Mouse (Mus musculus) heart, embryonic 14.5 days (tissue): Measurements from ENCODE around the gene Ypel4. TPM values are rescaled to one million over a fixed set of nuclear protein-coding genes. Genes with fewer than 3 reads are reported as not detected.

Source experiments
- ATAC-seq: fragments of 200-750 bp; cut with Nextera tagmentation; 2 replicates; pipeline ENCODE4 v1.8.0; 2017; ENCODE audit warnings: low read depth, moderate TSS enrichment; ENCODE audit not compliant: insufficient number of reproducible peaks, insufficient read depth, low FRiP score
- H3K27ac ChIP-seq, 2 experiments: fragments of 200-500 bp in 1 of 2; fragments of 300-500 bp in 1 of 2; sonication (generic) in 1 of 2; replicated peaks in 1 of 2; 2 replicates each; pipeline ENCODE4 v1.5.1; 2012 to 2014; ENCODE audit warnings: low read depth in 2 of 2, low read length in 2 of 2, control low read depth in 1 of 2, mild to moderate bottlenecking in 1 of 2, mixed read lengths in 1 of 2; ENCODE audit not compliant: control insufficient read depth in 1 of 2, insufficient read depth in 1 of 2
- H3K27me3 ChIP-seq: fragments of 300-500 bp; sonication (generic); 2 replicates; pipeline ENCODE4 v1.6.1; 2014; ENCODE audit warnings: mild to moderate bottlenecking, low read length, control low read depth; ENCODE audit not compliant: control insufficient read depth, insufficient read depth
- H3K36me3 ChIP-seq: fragments of 300-500 bp; sonication (generic); 2 replicates; pipeline ENCODE4 v1.6.1; 2014; ENCODE audit warnings: mild to moderate bottlenecking, control low read depth, low read length, mixed read lengths; ENCODE audit not compliant: control insufficient read depth, insufficient read depth
- H3K4me1 ChIP-seq, 2 experiments: fragments of 200-500 bp in 1 of 2; fragments of 300-500 bp in 1 of 2; sonication (generic) in 1 of 2; 2 replicates each; pipeline ENCODE4 v1.6.1; 2012 to 2014; ENCODE audit warnings: low read length in 2 of 2, control low read depth in 1 of 2, mixed read lengths in 1 of 2; ENCODE audit not compliant: control insufficient read depth in 2 of 2, insufficient read depth in 2 of 2
- H3K4me2 ChIP-seq: fragments of 300-500 bp; sonication (generic); 2 replicates; pipeline ENCODE4 v1.6.1; 2014; ENCODE audit warnings: mild to moderate bottlenecking, low read length
- H3K4me3 ChIP-seq, 2 experiments: fragments of 200-500 bp in 1 of 2; fragments of 300-500 bp in 1 of 2; sonication (generic) in 1 of 2; 2 replicates each; pipeline ENCODE4 v1.5.1; 2012 to 2014; ENCODE audit warnings: low read length in 2 of 2, mild to moderate bottlenecking in 2 of 2, control low read depth in 1 of 2, low read depth in 1 of 2, moderate library complexity in 1 of 2; ENCODE audit not compliant: control insufficient read depth in 1 of 2, insufficient read depth in 1 of 2
- H3K9ac ChIP-seq: fragments of 300-500 bp; sonication (generic); 2 replicates; pipeline ENCODE4 v1.6.1; 2014; ENCODE audit warnings: mild to moderate bottlenecking, low read length
- H3K9me3 ChIP-seq: fragments of 300-500 bp; sonication (generic); 2 replicates; pipeline ENCODE4 v1.6.1; 2016; ENCODE audit warnings: low read length, control low read depth; ENCODE audit not compliant: control insufficient read depth
- WGBS: fragments of 180-500 bp; shearing (Covaris S2); extraction: QIAGEN DNeasy Blood & Tissue Kit; methylation state at CpG from one replicate; pipeline ENCODE4 v1.1.7; 2014; 5-methylcytosine and 5-hydroxymethylcytosine counted together
- polyA plus RNA-seq: library from polyadenylated mRNA; unstranded; fragments of >200 nt; fragmentation: Nextera tagmentation; extraction: Ambion mirVana; gene quantifications from 2 replicates; pipeline ENCODE4 v1.2.1, GENCODE M21; 2014

Ypel4 gene
- polyA plus RNA-seq, 1 experiment from 2014 or later = 4.5 TPM

GRCm38 (mm10) chr2:84762818-84763217 lies 29.0 kb downstream of the Ypel4 start:
- no peaks in the 10 kb centered on the region for H3K36me3 ChIP-seq
- no peak overlapping the region for H3K4me2 ChIP-seq
- no peak overlapping the region for H3K27ac ChIP-seq
- 52% methylated on average over 1 of the region's 1 CpGs for WGBS
- no peaks in the 10 kb centered on the region for H3K4me1 ChIP-seq
- ATAC-seq = no peak
- H3K9me3 ChIP-seq = no peaks in the 10 kb centered on the region
- H3K27me3 ChIP-seq = no peaks in the 10 kb centered on the region
- no peak overlapping the region for H3K9ac ChIP-seq
- no peak overlapping the region for H3K4me3 ChIP-seq

GRCm38 (mm10) chr2:84770501-84770900 lies 36.6 kb downstream of the Ypel4 start:
- Histone ChIP-seq H3K9me3 (no peaks in the 10 kb centered on the region), H3K4me2 (no peak overlapping the region), H3K9ac (no peak overlapping the region), H3K27me3 (no peaks in the 10 kb centered on the region), H3K4me1 (peaks cover 0 to 4% of the 10 kb centered on the region in 2 experiments; a peak in 2 of 4 replicates), H3K4me3 (no peak overlapping the region), H3K36me3 (no peaks in the 10 kb centered on the region), H3K27ac (no peak overlapping the region)
- WGBS = 65% methylated on average over 6 of the region's 6 CpGs
- ATAC-seq = no peak

GRCm38 (mm10) chr2:84772454-84772853 lies 38.6 kb downstream of the Ypel4 start:
- ATAC-seq = no peak
- Histone ChIP-seq H3K9ac (no peak overlapping the region), H3K27ac (no peak overlapping the region), H3K4me2 (no peak overlapping the region), H3K4me1 (peaks cover 0 to 4% of the 10 kb centered on the region in 2 experiments; a peak in 2 of 4 replicates), H3K27me3 (no peaks in the 10 kb centered on the region), H3K36me3 (no peaks in the 10 kb centered on the region), H3K9me3 (no peaks in the 10 kb centered on the region), H3K4me3 (no peak overlapping the region)
- WGBS = 82% methylated on average over 4 of the region's 4 CpGs

GRCm38 (mm10) chr2:84773195-84773594 lies 39.3 kb downstream of the Ypel4 start:
- H3K4me2 ChIP-seq = no peak overlapping the region
- no peak for ATAC-seq
- H3K27me3 ChIP-seq = no peaks in the 10 kb centered on the region
- H3K27ac ChIP-seq = no peak overlapping the region
- peaks cover 0 to 4% of the 10 kb centered on the region in 2 experiments; a peak in 2 of 4 replicates for H3K4me1 ChIP-seq
- H3K9me3 ChIP-seq = no peaks in the 10 kb centered on the region
- WGBS = 77% methylated on average over 5 of the region's 5 CpGs
- H3K9ac ChIP-seq = no peak overlapping the region
- no peaks in the 10 kb centered on the region for H3K36me3 ChIP-seq
- no peak overlapping the region for H3K4me3 ChIP-seq

GRCm38 (mm10) chr2:84774751-84775150 lies 40.9 kb downstream of the Ypel4 start:
- no peaks in the 10 kb centered on the region for H3K27me3 ChIP-seq
- WGBS = 5% methylated on average over 15 of the region's 15 CpGs
- peak overlapping the region; percentile 31 to 40 for H3K4me3 ChIP-seq
- peak overlapping the region; percentile 65 for H3K9ac ChIP-seq
- ATAC-seq = peak; percentile 79
- peak overlapping the region in 1 of 2 experiments; percentile 37; a peak in 1 of 4 replicates for H3K27ac ChIP-seq
- H3K9me3 ChIP-seq = no peaks in the 10 kb centered on the region
- peak overlapping the region; percentile 61 for H3K4me2 ChIP-seq
- H3K36me3 ChIP-seq = no peaks in the 10 kb centered on the region
- H3K4me1 ChIP-seq = peaks cover 0 to 7% of the 10 kb centered on the region in 2 experiments; a peak in 2 of 4 replicates

GRCm38 (mm10) chr2:84775241-84775640 lies 41.4 kb downstream of the Ypel4 start, which contains the start of gene Serping1:
TSS of gene Serping1 (minus strand) at chr2:84775444.
- no peak for ATAC-seq

GRCm38 (mm10) chr2:84775665-84776064 lies 41.8 kb downstream of the Ypel4 start:
- 0 out of 4 replicates have a peak overlapping the region, but pooled peaks of 1 of the 2 experiments have one; percentile 37 for H3K27ac ChIP-seq

More at GRCm38 (mm10) chr2:84775241-84775640, 41.4 kb downstream of the Ypel4 start, which contains the start of gene Serping1:
- 72% methylated on average over 9 of the region's 9 CpGs for WGBS
- H3K36me3 ChIP-seq = no peaks in the 10 kb centered on the region
- H3K9me3 ChIP-seq = no peaks in the 10 kb centered on the region
- peaks cover 0 to 7% of the 10 kb centered on the region in 2 experiments; a peak in 2 of 4 replicates for H3K4me1 ChIP-seq
- peak within 1 kb of the TSS; percentile 61 for H3K4me2 ChIP-seq
- peak within 1 kb of the TSS; percentile 65 for H3K9ac ChIP-seq
- peak within 1 kb of the TSS; percentile 31 to 40 for H3K4me3 ChIP-seq
- no peaks in the 10 kb centered on the region for H3K27me3 ChIP-seq
- H3K27ac ChIP-seq = peak within 1 kb of the TSS in 1 of 2 experiments; percentile 37; a peak in 1 of 4 replicates

GRCm38 (mm10) chr2:84777706-84778105 lies 43.8 kb downstream of the Ypel4 start:
- Histone ChIP-seq H3K4me3 (no peak overlapping the region), H3K27me3 (no peaks in the 10 kb centered on the region), H3K27ac (no peak overlapping the region), H3K36me3 (no peaks in the 10 kb centered on the region), H3K4me2 (no peak overlapping the region), H3K9me3 (no peaks in the 10 kb centered on the region), H3K9ac (no peak overlapping the region), H3K4me1 (peaks cover 0 to 7% of the 10 kb centered on the region in 2 experiments; a peak in 2 of 4 replicates)
- no peak for ATAC-seq
- 68% methylated on average over 3 of the region's 3 CpGs for WGBS

More at GRCm38 (mm10) chr2:84775665-84776064, 41.8 kb downstream of the Ypel4 start:
- Histone ChIP-seq H3K27me3 (no peaks in the 10 kb centered on the region), H3K4me3 (no peak overlapping the region), H3K9me3 (no peaks in the 10 kb centered on the region), H3K4me1 (peaks cover 0 to 7% of the 10 kb centered on the region in 2 experiments; a peak in 2 of 4 replicates), H3K36me3 (no peaks in the 10 kb centered on the region), H3K4me2 (no peak overlapping the region), H3K9ac (no peak overlapping the region)
- no peak for ATAC-seq
- WGBS = 85% methylated on average over 6 of the region's 6 CpGs
